26 mouse cellular contexts compared by ENCODE assay signal in the genomic region with DNA sequence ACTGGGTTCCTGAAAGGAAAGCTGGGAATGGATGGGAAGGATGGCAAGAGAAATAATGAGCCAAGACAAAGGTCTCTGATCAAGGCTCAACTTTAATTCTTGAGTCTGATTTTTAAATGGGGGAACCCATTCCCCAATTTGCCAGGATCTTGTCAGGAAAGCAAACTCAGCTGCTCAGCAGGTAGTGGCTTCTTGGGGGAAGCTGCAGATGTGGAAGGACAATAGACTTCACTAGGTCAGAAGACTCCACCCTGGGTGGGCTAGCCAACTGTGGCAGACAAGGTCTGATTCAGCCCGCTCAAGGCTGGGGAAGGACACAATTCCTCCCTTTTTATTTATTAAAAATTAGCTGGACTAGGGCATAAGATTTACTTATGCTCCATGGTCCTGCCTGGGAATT. TPM values are rescaled to one million over a fixed set of nuclear protein-coding genes. Genes with fewer than 3 reads are reported as not detected.
A peak's percentile ranks its signal among the peaks of the same experiment; 100 is the strongest.
DNase-seq lines count a peak whose midpoint lies in the region; TF ChIP-seq lines count a peak whose summit lies in the region.
"Had no signal": no experiment of that assay in that cellular context is flagged by ENCODE, and none has a peak within 500 bp of the region (broad histone marks: within the 10 kb centered on the region; RNA-seq: fewer than 3 reads in every experiment).

No protein-coding gene starts in this region.

- H3K4me1 ChIP-seq in testis, adult 2 months (ENCODE audit: control insufficient read depth, insufficient read depth, low read length), result no peaks in the 10 kb centered on the region
- H3K4me1 ChIP-seq: embryonic facial prominence, embryonic 10.5 days; embryonic facial prominence, embryonic 12.5 days; forebrain, embryonic 13.5 days; forebrain, embryonic 15.5 days had no signal

- no peaks in the 10 kb centered on the region for H3K27me3 ChIP-seq in testis, adult 2 months (ENCODE audit: control insufficient read depth, insufficient read depth, low read length)
- H3K27me3 ChIP-seq: CH12.LX; embryonic facial prominence, embryonic 12.5 days; forebrain, embryonic 13.5 days; forebrain, embryonic 15.5 days had no signal

- TF ChIP-seq CTCF in testis, adult 2 months (IDR thresholded peaks at IDR 0.05; ENCODE audit: control insufficient read depth, insufficient read depth, insufficient replicate concordance, low read depth, low read length), result no peak

- H3K36me3 ChIP-seq in testis, adult 2 months (ENCODE audit: control insufficient read depth, insufficient read depth, low read length), result no peaks in the 10 kb centered on the region
- H3K36me3 ChIP-seq: embryonic facial prominence, embryonic 10.5 days; embryonic facial prominence, embryonic 12.5 days; forebrain, embryonic 15.5 days had no signal

- intact Hi-C loops in heart, postnatal 25 days (cut with DNase I), result no loop called here

- H3K4me3 ChIP-seq in testis, adult 2 months (ENCODE audit: control insufficient read depth, low read depth, low read length), result peak overlapping the region; percentile 45
- H3K4me3 ChIP-seq: embryonic facial prominence, embryonic 10.5 days; embryonic facial prominence, embryonic 12.5 days; forebrain, embryonic 13.5 days; forebrain, embryonic 15.5 days had no signal

- TF ChIP-seq POLR2A in testis, adult 2 months (IDR thresholded peaks at IDR 0.05; ENCODE audit: control insufficient read depth, low read depth, low read length), result no peak

- H3K27ac ChIP-seq in testis, adult 2 months (ENCODE audit: control insufficient read depth, insufficient read depth, low read depth, low read length), result no peak overlapping the region
- H3K27ac ChIP-seq: embryonic facial prominence, embryonic 10.5 days; embryonic facial prominence, embryonic 12.5 days; forebrain, embryonic 13.5 days; forebrain, embryonic 15.5 days had no signal

- DNase-seq in heart, adult 11 months, result peak; percentile 43
- DNase-seq in heart, postnatal 25 days (ENCODE audit: low spot score), result no peak
- DNase-seq in testis, postnatal 14 days (ENCODE audit: low spot score), result no peak
- DNase-seq in ZHBTc4 (ENCODE audit: low read depth, low spot score), result peak; percentile 47
- DNase-seq in adrenal gland, postnatal 10 days, result no peak
- DNase-seq: adrenal gland, adult 2 months; adrenal gland, postnatal 14 days; adrenal gland, postnatal 36 days; B cell, adult 2 months; cerebellum, adult 11-12 months; cerebellum, adult 2 months; cerebellum, adult 9-10 months; cerebellum, postnatal 10 days; cerebellum, postnatal 25 days; forebrain, postnatal 0 days had no signal

RNA-seq across cellular contexts. Expression of a gene that starts 14.8 kb away (rescaled TPM):
- total RNA-seq in heart, postnatal 25 days (2021), result 10 to 100 TPM in 1 of 2 experiments, 1 to 10 TPM in 1; 8.2 to 10.2 TPM
- 0.12 and 0.20 TPM in 2 replicates for polyA plus RNA-seq in testis, adult 2 months (2012; rRNA removed)
- 1,000 to 10,000 TPM; 2,963 to 3,460 TPM for total RNA-seq in adrenal gland, postnatal 10 days (2021)
- total RNA-seq: CH12.LX; forebrain, postnatal 0 days; MEL had no signal
- polyA plus RNA-seq: CD4-positive, CD25-positive, alpha-beta regulatory T cell, adult 4 months; embryonic facial prominence, embryonic 12.5 days; forebrain, embryonic 11.5 days; forebrain, embryonic 13.5 days; forebrain, postnatal 0 days had no signal

RNA-seq across cellular contexts. Expression of a gene that starts 27.3 kb away (rescaled TPM):
- 10 to 100 TPM in 1 of 2 experiments, 1 to 10 TPM in 1; 9.0 to 10.1 TPM for total RNA-seq in heart, postnatal 25 days (2021)
- polyA plus RNA-seq in testis, adult 2 months (2012; rRNA removed), result 2.5 and 3.1 TPM in 2 replicates
- total RNA-seq in adrenal gland, postnatal 10 days (2021), result 10 to 100 TPM; 22.2 to 25.8 TPM

RNA-seq across cellular contexts. Expression of a gene that starts 43.3 kb away (rescaled TPM):
- total RNA-seq in heart, postnatal 25 days (2021), result not detected
- 20.5 and 30.8 TPM in 2 replicates for polyA plus RNA-seq in testis, adult 2 months (2012; rRNA removed)
- not detected for total RNA-seq in adrenal gland, postnatal 10 days (2021)
- total RNA-seq: adrenal gland, adult 2 months; adrenal gland, postnatal 14 days; adrenal gland, postnatal 36 days; CH12.LX; forebrain, postnatal 0 days; MEL had no signal
- polyA plus RNA-seq: adrenal gland, adult 2 months; CD4-positive, CD25-positive, alpha-beta regulatory T cell, adult 4 months; cerebellum, adult 2 months; cortical plate, adult 2 months; embryonic facial prominence, embryonic 10.5 days; embryonic facial prominence, embryonic 12.5 days; embryonic facial prominence, embryonic 14.5 days; forebrain, embryonic 11.5 days; forebrain, embryonic 13.5 days; forebrain, embryonic 15.5 days; forebrain, postnatal 0 days had no signal

Comparison
In these comparisons a context has a peak if more than half of its experiments do, and no peak if none do; other contexts are left out.
1. DNase-seq: peak in heart, adult 11 months (single experiment) and ZHBTc4 (single experiment); none in heart, postnatal 25 days (single experiment), testis, postnatal 14 days (single experiment) and adrenal gland, postnatal 10 days (single experiment).
2. RNA of a gene that starts 14.8 kb away (total RNA-seq): 2,963 to 3,460 TPM in adrenal gland, postnatal 10 days; 8.2 to 10.2 TPM in heart, postnatal 25 days; every median in the first group is over 100 times any median in the second.